Mouse (Mus musculus) layer of hippocampus, postnatal 25 days (tissue): ENCODE measurements around the gene Lhfpl3. TPM values are rescaled to one million over a fixed set of nuclear protein-coding genes. Genes with fewer than 3 reads are reported as not detected.
A peak's percentile ranks its signal among the peaks of the same experiment; 100 is the strongest.

Experiments
- DNase-seq, 2 experiments: peaks; one replicate each; pipeline ENCODE4 v3.0.0; 2022; ENCODE audit warnings: mixed read lengths in 2 of 2, low spot score in 1 of 2; ENCODE audit errors: extremely low spot score in 1 of 2
- total RNA-seq, 2 experiments: library from RNA; stranded (reverse); gene quantifications; 2 replicates each; pipeline ENCODE4 v1.2.3; 2021

The Lhfpl3 gene
- total RNA-seq, 2 experiments from 2014 or later: 14.9 to 16.2 TPM

DNA sequence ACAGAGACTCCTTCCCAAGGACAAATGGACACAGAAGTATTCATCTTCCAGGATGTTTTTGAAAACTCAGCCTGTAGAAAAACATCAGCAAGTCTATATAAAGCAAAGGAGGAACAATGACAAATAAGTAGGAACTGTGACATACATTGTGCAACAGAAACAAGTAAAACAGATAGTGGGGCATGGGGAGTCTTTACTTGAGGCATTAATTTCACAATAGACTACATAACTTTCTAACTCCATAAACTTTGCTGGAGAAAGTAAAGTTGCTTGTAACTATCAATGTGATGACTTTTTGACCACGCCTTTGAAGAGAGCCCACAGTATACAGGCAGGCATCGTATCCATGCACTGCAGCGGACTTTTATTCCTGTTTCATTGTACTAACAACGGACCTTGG, 368.4 kb downstream of the Lhfpl3 start:
- DNase-seq: no peak

DNA sequence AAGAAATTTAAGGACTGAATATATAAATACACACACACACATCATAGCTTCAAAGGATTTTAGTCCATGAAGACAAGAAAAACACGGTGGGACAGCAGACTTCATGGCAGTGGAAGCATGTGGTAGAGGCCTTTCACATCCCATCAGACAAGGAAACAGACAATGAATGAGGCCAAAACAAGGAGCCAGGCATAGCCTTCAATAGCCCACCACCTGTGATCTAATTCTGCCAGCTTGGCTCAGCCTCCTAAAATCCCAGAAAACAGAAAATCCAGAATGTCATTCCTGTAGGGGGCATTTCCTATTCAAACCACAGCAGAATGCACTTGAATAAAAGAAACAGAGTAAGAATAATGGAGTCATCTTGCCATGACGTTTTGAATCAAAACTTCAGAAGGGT, 381.0 kb downstream of the Lhfpl3 start:
- no peak for DNase-seq

DNA sequence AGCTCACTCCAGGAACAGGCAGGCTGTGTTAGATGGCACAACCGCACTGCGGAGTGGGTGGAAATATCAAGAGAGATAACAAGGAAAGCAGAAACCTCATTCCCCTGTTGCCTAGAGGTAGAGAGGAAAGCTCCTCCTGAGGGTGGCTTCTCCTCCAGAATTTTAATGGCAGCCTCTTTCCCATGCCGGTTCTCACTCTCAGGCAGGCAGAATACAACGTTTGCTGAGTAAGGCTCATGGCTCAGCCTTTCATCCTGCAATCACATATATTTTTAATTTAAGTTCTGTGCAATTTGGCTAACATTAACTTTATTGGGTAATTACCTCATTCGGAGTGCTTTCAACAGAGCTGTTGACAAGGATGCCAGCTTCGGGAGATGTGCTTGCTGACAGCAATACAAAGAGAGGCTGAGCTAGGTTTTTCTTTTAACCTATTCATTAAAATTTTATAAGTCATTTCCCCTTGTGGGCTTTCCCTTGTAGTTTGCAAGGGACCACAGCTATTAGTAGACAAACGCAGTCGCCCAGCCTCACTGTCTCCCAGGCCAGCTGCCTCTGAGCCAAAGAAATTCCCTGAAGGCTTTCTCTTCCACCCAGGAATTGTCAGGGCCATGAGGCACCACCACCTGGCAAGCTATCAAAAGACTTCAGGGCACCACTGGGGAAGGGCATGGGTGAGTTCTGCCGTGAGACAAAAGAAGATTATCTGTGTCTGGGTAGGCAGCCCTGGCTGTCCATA, 394.5 kb downstream of the Lhfpl3 start:
- DNase-seq: no peak

DNA sequence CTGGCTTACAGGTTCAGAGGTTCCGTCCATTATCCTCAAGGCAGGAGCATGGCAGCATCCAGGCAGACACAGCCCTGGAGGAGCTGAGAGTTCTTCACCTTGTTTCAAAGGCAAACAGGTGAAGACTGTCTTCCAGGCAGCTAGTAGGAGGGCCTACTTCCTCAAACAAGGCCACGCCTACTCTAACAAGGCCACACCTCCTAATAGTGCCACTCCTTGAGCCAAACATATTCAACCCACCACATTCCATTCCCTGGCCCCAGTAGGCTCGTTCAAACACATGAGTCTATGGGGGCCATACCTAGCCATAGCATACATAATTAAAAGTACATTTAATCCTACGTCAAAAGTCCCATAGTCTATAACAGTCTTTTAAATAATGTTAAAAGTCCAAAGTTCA, 407.4 kb downstream of the Lhfpl3 start:
- DNase-seq: no peak

DNA sequence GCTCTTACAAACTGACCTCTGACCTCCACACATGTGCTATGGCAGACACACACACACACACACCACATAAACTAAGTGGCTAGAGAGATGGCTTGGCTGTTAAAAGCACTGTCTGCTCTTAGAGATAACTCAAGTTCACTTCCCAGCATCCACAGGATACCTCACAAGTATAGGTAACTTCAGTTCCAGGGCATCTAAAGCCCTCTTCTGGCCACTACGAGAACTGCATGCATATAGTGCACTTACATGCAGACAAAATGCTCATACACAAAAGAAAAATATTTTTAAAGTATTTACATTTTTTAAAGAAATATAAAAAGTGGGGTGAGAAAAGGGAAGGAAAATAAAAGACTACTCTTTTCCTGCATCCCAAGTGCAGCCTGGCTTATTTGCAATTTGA, 408.6 kb downstream of the Lhfpl3 start:
- no peak for DNase-seq

DNA sequence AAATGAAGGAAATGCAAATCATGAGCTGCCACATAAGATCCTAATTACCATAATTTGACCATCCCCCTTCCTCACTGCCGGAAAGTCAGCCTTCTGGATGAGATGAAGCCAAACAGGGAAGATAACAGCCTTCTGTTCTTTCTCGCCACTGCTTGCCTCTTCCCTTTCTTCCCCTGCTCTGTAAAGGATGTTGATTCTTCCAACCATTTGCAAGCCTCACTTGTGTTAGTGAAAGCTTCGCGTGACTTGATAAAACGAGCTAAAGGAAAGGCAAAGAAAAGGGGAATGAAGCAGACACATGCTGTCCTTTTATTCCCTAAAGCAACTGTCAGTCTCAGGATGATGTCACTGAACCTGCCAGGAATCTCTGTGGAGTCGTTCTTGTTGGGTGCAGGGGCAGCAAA, 420.1 kb downstream of the Lhfpl3 start:
- DNase-seq: no peak

DNA sequence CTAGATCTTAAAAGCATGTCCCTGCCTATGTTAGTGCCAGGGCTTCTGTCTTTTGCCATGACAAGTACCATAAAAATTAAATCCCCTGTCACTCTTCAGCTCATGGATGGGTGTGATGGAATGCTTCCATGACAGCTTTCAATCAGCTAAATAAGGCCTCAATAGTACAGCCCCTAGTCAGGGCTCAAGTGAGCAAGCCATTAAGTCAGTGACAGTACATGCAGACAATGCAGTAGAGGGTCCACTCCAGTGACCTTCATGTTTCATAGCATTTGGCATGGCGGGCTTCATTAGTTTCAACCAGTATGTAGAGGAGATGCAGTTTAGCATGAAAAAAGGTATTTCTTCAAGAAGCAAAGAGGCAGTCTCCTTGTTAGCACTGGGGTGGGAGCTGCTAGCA, 420.8 kb downstream of the Lhfpl3 start:
- no peak for DNase-seq

DNA sequence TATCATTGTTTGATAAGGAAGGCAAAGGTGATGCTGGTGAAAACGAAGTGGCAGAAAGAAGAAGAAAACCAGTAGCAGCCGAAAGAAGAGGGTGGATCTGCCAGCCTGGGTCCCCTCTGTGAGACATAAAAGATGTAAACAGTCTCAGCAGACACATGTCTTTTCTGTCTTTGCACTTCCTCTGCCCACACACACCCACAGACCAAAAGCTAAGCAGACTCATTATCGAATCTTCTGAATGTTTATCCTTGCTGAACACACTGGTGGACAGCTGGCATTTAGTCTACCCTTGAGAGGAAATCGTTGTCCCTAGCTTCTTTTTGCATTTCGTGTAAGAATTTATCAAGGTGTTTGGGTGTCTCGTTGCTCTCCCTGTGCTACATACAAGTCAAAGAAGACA, 443.8 kb downstream of the Lhfpl3 start:
- DNase-seq: no peak

DNA sequence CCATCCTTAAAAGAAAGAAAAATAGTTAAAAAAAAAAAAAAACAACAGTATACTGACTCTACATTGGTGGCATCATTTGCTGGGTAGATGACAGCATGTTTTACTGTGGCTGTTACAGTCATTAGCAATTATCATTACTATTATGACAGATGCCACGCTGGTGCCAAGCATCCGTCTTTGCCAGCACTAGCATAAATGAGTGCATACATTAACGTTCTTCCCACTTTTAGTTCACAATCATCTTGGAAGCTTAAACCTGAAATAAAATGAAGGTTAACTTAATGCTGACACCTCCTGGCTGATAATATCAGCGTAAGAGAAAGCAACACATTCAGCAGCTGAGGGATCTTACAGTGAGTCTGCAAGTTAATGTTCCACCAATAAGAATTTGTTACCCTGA, 451.0 kb downstream of the Lhfpl3 start:
- no peak for DNase-seq

DNA sequence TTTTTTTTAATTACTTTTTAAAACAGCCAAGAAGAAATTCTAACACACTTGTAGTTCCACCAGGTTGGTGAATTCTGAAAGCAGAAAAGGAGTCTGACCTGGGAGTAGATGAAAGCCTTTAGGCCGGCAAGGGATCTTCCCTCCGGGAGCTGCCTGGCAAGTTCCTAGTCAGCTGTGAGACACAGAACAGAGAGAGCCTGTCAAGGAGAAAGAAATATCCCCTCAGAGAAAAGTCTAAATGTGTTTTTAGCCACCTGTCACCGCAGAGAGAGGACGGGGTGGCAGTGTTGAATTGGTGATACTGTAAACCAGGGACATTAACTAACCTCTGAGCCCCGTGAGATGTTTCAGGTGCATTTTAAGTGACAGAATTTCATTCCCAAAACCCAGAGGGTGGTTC, 467.2 kb downstream of the Lhfpl3 start:
- DNase-seq: no peak

DNA sequence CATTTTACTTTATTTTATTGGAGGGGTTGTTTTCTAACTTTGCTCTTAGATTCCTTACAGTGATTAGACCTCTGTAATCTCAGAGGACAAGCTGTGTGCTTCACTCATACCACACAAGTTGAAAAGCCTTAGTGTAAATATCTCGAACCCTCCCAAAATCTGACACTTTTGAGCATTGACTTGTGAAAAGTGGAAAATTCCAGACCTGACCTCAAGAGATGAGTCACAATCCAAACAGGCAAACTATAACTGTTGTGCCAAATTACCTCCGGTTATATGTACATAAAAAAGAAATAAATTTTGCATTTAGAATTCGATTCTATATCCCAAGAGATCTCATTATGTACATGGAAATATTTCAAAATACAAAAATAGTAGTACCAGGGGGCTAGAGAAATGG, 468.8 kb downstream of the Lhfpl3 start:
- DNase-seq: no peak

DNA sequence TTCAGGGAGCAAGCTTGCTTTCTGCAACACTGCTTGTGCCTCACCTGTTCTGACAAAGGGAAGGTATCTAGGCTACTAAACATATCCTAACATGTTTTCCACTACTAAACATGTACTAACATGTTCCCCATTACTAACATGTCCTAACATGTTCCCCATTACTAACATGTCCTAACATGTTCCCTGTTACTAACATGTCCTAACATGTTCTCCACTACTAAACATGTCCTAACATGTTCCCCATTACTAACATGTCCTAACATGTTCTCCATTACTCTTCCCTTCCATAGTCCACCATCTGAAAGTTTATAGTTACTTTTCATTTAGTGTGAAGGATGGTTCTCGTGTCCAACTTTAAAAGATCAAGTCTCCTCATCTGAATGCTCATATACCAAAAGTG, 473.8 kb downstream of the Lhfpl3 start:
- no peak for DNase-seq

DNA sequence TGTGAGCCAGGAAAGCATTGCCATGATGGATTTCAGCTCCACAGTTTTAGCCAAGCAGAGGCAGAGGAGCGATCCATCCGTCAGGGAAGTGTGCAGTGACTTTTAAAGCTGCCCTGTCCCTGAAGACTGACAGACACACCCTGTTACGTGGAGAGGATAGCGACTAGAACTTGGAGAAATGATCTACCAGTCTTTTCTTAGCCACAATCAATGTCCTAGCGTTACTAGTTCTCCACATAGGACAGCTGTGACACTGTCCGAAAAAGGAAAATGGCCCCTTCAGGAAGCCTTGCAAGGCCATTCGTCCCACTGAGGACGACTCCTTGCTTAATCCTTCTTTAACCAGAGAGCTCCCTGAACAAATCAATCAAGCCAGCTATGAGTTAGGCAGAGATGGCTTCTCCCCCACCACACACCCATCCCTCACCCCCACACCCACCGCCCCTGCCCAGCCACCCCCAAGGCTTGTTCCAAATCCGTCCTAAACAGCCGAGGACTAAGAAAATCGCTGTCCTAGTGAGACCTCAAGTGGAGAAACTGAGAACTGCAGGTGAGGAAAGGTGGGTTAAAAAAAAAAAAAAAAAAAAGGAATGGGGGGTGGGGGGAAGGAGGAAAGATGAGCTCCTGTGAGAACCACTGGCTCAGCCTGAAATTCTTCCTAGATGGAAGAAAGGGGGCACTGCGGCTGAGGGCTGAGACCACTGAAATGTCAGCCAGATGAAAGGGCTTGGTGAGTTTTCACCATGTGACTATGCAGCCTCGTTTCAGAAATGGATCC, 479.1 kb downstream of the Lhfpl3 start:
- DNase-seq: peak; percentile 32 to 73

DNA sequence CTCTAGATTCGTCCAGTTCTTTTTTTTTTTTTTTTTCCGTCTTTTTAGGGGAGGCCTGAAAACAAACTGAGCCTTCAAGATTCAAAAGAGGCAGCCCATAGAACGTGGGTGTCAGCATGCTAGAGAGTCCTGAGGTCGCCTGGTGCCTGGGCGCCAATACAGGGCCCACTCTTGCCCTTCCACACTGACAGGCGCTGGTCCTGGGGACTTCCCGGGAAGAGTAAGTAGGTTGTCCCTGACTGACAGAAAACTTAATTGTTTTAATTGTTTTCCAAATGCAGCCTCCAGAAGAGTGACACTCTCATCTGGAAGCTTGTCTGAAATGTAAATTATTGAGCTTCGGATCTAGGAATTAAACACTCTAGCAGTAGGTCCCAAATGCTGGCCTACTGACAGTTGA, 479.8 kb downstream of the Lhfpl3 start:
- no peak for DNase-seq

DNA sequence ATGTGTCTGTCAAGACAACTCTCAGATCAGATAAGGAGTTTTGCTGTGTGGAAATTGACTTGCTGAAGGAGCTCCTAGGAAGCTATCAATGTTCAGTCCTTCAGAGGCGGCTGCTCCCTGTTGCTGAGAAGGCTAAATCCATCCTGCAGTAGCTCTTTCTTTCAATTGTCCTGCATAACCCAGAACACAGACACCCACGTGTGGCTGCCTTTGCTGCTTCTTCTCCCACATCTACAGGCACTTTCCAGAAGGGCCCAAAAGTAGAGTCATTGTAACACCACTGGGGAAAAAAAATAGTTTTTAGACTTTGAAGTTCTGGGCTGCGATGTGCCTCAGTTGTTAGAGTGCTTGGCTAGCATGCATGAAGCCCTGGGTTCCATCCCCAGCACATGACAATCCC, 480.9 kb downstream of the Lhfpl3 start:
- no peak for DNase-seq

DNA sequence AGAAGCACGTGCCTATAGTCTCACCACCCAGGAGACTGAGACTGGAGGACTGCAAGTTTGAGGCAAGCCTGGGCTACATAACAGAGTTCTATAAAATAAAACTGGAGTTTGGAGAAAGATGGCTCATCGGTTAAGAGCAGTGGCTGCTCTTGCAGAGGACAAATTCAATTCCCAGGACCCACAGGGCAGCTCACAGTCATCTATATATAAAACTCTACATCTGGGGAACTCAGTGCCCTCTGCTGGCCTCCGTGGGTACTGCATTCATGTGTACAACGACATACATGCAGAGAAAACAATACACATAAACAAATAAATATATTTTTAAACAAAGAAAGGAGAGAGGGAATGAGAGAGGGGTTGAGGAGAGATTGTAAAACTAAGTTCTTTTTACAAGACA, 501.1 kb downstream of the Lhfpl3 start:
- peak in 1 of 2 experiments; percentile 65 for DNase-seq

DNA sequence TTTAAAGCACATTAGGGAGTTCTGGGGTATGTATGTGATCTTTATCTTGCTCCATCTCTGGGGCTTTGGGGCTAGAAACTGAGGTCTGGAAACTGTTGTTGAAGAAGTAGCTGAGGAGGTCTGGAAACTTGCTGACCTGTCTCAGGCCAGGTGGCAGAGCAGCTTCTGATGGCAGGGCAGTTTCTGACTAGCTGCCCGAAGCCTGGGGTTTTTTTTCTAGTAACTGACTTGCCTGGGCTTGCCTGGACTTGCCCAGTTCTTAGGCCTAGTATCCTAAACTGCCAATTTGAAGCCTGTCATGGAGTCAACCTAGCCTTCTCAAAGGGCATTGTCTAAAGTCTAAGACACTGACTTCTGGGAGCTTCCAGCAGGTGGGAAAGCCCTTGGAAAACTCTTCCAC, 501.9 kb downstream of the Lhfpl3 start:
- DNase-seq: no peak

DNA sequence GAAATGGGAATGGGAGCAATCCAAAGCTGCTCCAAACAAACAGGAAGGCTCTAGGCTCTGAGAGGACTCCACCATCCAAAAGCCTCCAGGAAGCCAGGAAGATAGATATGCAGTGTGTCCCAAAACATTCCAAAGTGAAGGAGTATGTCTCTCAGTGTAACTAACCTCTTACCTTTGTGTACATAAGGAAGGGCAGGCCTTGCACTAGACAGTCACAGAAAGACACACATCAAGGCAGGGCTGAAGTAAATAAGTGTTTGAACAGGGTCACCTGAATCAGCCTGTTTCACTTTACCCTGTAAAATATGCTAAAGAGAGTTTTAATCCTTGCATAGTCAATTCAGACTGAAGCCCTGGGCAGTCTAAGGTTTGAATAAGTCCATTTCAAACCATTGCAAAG, 502.4 kb downstream of the Lhfpl3 start:
- DNase-seq: no peak

DNA sequence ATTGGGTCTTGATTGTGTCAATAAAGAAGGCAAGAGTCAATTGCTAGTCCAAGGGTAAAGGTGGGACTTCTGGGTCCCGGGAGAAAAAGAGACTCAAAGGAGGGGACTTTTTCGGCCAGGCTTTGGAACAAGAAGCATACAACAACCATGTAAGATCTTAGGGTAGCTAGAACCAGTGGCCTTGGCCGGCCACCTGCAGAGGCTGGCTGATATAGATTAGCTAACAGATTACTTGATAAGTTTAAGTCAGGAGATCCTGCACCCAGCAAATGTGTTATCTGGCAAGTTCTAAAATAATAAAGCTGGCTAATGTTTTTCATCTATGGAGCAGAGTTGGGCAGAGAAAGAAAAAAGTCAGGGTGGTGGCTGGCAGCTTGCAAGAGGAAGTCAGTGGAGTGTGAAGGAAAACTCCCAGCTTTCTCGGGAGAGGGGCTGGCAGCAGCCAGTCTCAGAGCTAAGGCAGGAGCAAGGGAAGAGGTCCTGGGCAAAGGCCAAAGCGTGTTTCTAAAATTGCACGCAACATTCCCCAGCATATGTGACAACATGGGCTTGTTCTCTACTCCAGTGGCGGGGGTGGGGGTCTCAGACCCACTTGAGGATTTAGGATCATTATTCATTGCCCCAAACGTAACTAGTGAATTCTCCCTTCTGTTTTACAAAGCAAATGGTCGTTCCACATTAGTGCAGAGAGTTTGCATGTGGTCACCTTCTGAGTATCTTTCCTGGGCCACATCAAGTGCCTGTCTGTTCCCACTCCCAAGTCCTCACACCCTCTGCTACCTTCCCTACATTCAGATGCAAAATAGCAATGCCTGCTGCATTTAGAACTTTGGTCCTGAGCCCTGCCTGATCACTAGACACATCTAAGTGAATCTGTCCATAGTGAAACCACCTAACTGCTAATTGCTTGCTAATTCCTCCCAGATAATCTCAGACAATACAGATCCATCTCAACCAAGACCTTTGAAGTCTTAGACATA, 504.3 kb downstream of the Lhfpl3 start:
- DNase-seq: no peak

DNA sequence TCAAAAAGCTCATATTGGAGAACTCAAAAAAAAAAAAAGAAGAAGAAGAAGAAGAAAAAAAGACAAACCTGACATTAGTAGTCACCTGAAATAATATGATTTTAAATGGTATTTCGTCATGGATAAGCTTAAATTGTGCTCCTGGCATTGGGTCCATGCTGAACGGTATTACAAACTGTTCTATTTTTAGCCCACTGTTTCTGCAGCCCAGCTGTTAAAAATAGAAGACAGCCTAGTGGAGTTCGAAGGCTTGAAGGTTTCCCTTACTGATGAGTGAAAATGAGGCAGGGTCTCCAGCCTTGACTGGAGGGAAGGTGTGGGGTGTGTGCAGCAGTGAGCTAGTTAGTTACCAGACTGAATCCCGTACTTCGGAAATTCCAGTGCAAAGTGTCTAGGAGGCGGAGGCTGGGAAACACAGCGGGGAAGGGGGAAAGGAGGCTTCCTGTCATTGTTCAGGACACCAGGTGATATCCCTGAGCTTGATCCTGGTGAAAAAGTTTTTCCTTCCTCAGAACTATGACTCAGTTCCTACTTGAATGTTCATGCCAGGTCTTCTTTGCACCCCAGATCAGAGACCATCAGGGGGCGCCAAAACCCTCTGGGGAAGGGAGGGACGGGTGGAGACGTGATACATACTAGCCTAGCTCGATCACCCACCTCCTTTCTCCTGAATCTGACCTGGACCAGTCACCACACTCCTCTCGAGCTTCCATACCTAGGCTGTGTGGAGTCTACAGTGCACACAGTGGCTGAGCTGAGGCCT, 505.8 kb downstream of the Lhfpl3 start:
- peak; percentile 24 to 60 for DNase-seq
